Mouse (Mus musculus) embryonic facial prominence, embryonic 13.5 days (tissue): Measurements from ENCODE around the gene Sctr. TPM values are rescaled to one million over a fixed set of nuclear protein-coding genes. Genes with fewer than 3 reads are reported as not detected.

Source experiments
- ATAC-seq: fragments of 200-750 bp; cut with Nextera tagmentation; 2 replicates; pipeline ENCODE4 v1.8.0; 2017; ENCODE audit warnings: low read depth; ENCODE audit not compliant: insufficient number of reproducible peaks, insufficient read depth, low FRiP score, low TSS enrichment
- H3K27ac ChIP-seq: fragments of 300-500 bp; sonication (generic); 2 replicates; pipeline ENCODE4 v1.5.1; 2015; ENCODE audit warnings: moderate library complexity, mild to moderate bottlenecking, inconsistent platforms
- H3K27me3 ChIP-seq: fragments of 300-500 bp; sonication (generic); 2 replicates; pipeline ENCODE4 v1.6.1; 2015; ENCODE audit warnings: mild to moderate bottlenecking, inconsistent platforms
- H3K36me3 ChIP-seq: fragments of 300-500 bp; sonication (generic); 2 replicates; pipeline ENCODE4 v1.6.1; 2015; ENCODE audit warnings: mild to moderate bottlenecking, inconsistent platforms
- H3K4me1 ChIP-seq: fragments of 300-500 bp; sonication (generic); 2 replicates; pipeline ENCODE4 v1.6.1; 2015; ENCODE audit warnings: inconsistent platforms
- H3K4me2 ChIP-seq: fragments of 300-500 bp; sonication (generic); 2 replicates; pipeline ENCODE4 v1.6.1; 2015; ENCODE audit warnings: moderate library complexity, mild to moderate bottlenecking, inconsistent platforms
- H3K4me3 ChIP-seq: fragments of 300-500 bp; sonication (generic); 2 replicates; pipeline ENCODE4 v1.5.1; 2015; ENCODE audit warnings: mild to moderate bottlenecking, inconsistent platforms
- H3K9ac ChIP-seq: fragments of 300-500 bp; sonication (generic); 2 replicates; pipeline ENCODE4 v1.6.1; 2015; ENCODE audit warnings: mild to moderate bottlenecking, inconsistent platforms
- H3K9me3 ChIP-seq: fragments of 300-500 bp; sonication (generic); 2 replicates; pipeline ENCODE4 v1.6.1; 2016; ENCODE audit warnings: inconsistent platforms
- WGBS: fragments of 180-500 bp; shearing (Covaris S2); methylation state at CpG from one replicate; pipeline ENCODE4 v1.1.7; 2015; ENCODE audit warnings: mixed read lengths; 5-methylcytosine and 5-hydroxymethylcytosine counted together
- polyA plus RNA-seq: library from polyadenylated mRNA; unstranded; fragments of >200 nt; fragmentation: Nextera tagmentation; extraction: Ambion mirVana; gene quantifications from 2 replicates; pipeline ENCODE4 v1.2.1, GENCODE M21; 2015

Sctr gene
- polyA plus RNA-seq, 1 experiment from 2014 or later, result not detected

DNA sequence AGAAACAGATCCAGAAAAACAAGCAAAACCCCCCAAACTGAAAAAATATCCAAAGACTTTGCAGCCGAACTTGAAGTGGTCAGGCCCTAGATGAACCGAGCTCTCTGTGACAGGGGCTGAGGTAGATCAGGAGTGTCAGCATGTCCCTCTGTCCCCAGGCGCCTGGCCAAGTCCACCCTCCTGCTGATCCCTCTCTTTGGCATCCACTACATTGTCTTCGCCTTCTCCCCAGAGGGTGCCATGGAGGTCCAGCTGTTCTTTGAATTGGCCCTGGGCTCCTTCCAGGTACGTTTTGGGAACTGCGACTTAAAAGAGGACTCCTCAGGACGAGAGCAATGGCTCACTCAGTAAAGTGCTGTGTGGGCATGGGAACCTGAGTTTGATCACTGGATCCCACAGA lies 49.5 kb downstream of the Sctr start:
- Histone ChIP-seq H3K27me3 (no peaks in the 10 kb centered on the region), H3K4me3 (no peak overlapping the region), H3K36me3 (no peaks in the 10 kb centered on the region), H3K4me2 (no peak overlapping the region), H3K4me1 (peaks cover 7% of the 10 kb centered on the region), H3K9me3 (no peaks in the 10 kb centered on the region), H3K9ac (no peak overlapping the region), H3K27ac (peak overlapping the region; percentile 8; the same call in 1 of the 2 replicates)
- no peak for ATAC-seq
- WGBS, result 74% methylated on average over 7 of the region's 7 CpGs

DNA sequence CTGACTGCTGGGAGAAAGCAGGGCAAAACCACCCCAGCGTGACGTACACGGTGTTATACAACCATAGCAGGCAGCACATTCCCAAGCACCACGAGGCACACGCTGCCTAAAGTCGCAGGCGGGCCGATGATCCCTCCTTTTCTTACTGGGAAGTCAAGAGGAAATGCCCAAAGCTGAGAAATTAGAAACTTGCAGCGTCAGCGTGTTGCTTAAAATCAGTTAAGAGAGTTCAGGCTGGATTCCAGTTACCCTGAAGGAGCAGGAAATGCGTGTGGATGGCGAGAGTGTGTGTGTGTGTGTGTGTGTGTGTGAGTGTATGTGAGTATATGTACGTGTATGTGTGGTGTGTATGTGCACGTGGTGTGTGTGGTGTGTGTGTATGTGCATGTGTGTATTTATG lies 50.4 kb downstream of the Sctr start:
- Histone ChIP-seq H3K9ac (no peak overlapping the region), H3K27ac (no peak overlapping the region), H3K36me3 (no peaks in the 10 kb centered on the region), H3K4me3 (no peak overlapping the region), H3K27me3 (no peaks in the 10 kb centered on the region), H3K4me1 (peaks cover 7% of the 10 kb centered on the region), H3K4me2 (no peak overlapping the region), H3K9me3 (no peaks in the 10 kb centered on the region)
- no peak; the same call in 1 of the 2 replicates for ATAC-seq
- WGBS, result 42% methylated on average over 14 of the region's 14 CpGs

DNA sequence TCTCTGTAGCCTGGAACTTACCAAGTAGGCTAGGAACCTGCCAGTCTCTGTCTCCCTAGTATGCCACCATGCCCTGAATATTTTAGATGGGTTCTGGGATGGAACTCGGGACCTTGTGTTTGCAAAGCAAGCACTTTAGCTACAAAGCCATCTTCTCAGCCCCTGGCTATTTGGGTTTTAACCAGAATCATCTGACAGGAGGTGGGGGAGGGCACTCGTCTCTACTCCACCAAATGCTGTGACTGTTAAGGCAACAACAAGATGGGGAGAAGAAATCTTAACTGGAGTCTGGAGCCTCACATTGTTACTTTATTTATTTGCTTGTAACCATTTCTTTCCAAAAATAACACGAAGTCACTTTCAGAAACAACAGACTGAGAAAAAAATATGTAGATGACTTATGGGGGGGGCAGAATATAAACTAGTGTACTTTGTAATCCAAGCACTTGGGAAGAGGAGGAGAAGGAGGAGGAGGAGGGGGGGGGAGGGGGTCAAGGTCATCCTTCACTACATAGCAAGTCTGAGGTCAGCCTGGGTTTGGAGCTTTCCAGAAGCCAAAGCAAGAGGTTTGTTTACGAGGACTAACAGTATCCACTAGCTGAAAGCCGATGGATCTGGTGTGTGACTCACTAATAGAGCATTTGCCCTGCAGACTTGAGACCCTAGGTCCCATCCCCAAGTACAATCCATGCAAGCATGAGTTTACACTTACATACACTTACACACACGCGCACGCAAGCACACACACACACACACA lies 51.2 kb downstream of the Sctr start:
- Histone ChIP-seq H3K27ac (no peak overlapping the region), H3K4me3 (no peak overlapping the region), H3K9me3 (no peaks in the 10 kb centered on the region), H3K4me1 (peaks cover 7% of the 10 kb centered on the region), H3K36me3 (no peaks in the 10 kb centered on the region), H3K27me3 (no peaks in the 10 kb centered on the region), H3K4me2 (no peak overlapping the region), H3K9ac (no peak overlapping the region)
- 58% methylated on average over 8 of the region's 8 CpGs for WGBS
- no peak for ATAC-seq

DNA sequence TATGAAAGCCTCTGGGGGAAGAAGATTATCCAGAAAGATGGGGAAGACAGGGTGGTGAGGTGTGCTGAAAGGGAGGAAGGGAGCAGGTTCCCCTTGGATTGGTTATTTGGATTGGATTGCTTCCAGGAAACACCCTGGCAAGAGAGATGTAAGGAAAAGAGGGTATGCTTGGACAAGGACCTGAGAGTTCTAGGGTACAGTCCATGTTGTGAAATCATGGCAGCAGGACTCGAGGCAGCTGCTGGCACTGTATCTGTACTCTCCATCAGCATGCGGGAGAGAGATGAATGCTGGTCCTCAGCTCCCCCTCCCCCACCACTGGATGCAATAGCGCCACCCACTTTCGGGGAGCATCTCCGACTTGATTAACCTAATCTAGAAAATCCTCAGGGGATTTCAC lies 54.0 kb downstream of the Sctr start:
- Histone ChIP-seq H3K9me3 (no peaks in the 10 kb centered on the region), H3K36me3 (no peaks in the 10 kb centered on the region), H3K4me2 (no peak overlapping the region), H3K4me3 (no peak overlapping the region), H3K9ac (no peak overlapping the region), H3K27me3 (no peaks in the 10 kb centered on the region), H3K4me1 (peaks cover 7% of the 10 kb centered on the region), H3K27ac (no peak overlapping the region)
- WGBS, result 72% methylated on average over 5 of the region's 5 CpGs
- ATAC-seq, result no peak

DNA sequence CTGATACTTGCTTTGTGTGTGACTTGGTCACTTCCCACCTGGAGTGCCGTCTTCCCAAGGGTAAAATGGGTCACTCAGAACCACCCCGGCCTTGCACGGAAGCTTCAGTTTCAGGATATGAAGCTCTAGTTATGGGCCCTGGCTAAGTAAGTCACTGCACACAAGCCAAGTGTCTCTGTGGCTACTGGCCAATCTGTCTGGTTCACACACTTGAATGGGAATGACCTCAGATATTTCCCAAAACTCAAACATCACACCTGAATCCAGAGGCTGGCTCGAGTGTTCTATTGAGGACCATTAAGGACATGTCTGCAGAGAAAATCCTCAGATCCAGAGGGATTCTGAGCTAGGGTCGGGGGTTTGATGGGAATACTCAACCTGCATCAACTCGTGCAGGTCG lies 55.5 kb downstream of the Sctr start:
- Histone ChIP-seq H3K4me3 (no peak overlapping the region), H3K4me1 (peaks cover 5% of the 10 kb centered on the region), H3K27ac (no peak overlapping the region), H3K4me2 (no peak overlapping the region), H3K9ac (no peak overlapping the region), H3K9me3 (no peaks in the 10 kb centered on the region), H3K36me3 (no peaks in the 10 kb centered on the region), H3K27me3 (no peaks in the 10 kb centered on the region)
- WGBS, result 91% methylated on average over 7 of the region's 7 CpGs
- ATAC-seq, result no peak

DNA sequence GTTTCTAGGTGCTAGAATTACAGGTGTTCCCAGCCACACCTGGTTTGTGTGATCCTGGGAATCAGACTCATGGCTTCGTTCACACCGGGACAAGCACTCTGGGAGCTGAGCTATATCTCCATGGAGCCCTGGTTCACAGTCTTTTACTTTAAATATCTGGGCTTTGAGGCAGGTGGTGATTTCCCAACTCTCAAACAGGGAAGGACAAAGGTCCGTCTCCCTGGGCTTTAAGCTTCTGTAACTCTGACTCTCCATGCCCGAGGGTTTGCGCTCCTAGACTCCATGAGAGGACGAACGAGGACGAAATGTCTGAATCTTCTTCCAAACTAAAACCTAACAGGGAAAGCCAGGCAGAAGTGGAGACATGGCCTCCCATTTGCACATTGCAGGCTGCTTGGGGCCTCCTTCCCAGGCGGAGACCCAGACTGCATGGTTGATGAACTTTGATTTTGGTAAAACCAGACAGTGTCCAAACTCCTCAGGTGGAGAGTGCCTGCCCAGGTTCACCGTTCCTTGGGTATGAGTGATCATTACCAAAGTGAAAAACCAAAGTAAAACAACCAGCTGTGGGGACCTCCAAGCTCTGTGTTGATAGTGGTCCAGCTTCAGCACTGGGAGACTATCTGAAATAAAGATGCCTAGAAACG lies 57.5 kb downstream of the Sctr start:
- WGBS, result 87% methylated on average over 11 of the region's 11 CpGs
- H3K27me3 ChIP-seq, result no peaks in the 10 kb centered on the region

DNA sequence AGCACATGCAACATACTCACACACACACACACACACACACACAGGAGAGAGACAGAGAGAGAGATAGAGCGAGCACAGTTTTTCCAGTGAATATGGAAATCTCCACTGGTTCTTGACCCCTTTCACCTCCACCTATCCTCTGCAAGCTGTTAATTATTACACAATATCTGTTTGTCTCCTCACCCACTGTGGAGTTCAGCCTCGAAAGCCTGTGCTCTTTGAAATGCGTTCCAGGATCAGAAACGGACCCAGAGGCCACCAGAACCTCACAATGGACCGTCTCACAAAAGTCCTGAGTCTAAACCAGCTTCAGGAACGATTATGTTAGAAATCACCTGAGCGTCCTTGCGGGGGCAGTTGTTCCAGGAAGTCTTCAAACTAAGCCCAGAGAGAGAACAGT lies 59.5 kb downstream of the Sctr start:
- Histone ChIP-seq H3K9ac (no peak overlapping the region), H3K4me3 (no peak overlapping the region), H3K27me3 (no peaks in the 10 kb centered on the region), H3K36me3 (no peaks in the 10 kb centered on the region), H3K27ac (no peak overlapping the region), H3K4me1 (no peaks in the 10 kb centered on the region), H3K4me2 (no peak overlapping the region), H3K9me3 (no peaks in the 10 kb centered on the region)
- 86% methylated on average over 8 of the region's 8 CpGs for WGBS
- ATAC-seq, result no peak

More for the DNA sequence above, 57.5 kb downstream of the Sctr start:
- Histone ChIP-seq H3K4me3 (no peak overlapping the region), H3K36me3 (no peaks in the 10 kb centered on the region), H3K4me1 (no peaks in the 10 kb centered on the region), H3K9ac (no peak overlapping the region), H3K4me2 (no peak overlapping the region), H3K9me3 (no peaks in the 10 kb centered on the region), H3K27ac (no peak overlapping the region)
- ATAC-seq, result no peak

DNA sequence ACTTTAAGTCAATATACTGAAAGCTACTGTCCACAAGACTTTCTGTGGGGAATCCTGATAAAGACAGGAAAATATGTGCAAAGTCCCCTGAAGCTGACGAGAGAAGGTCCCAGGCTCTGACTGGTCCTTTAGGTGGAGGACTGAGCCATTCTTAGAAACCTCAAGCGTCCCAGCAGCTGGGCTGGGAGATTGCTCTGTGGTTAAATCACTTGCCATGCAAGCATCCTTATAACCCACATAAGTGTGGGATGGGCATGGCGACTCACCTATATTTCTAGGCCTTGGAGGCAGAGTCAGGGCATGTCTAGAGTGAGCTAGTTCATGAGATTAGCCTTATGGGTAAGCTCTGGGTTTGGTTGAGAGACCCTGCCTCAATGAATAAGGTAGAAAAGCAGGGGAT lies 59.9 kb downstream of the Sctr start:
- H3K9ac ChIP-seq, result no peak overlapping the region
- no peak overlapping the region for H3K4me3 ChIP-seq
- no peak overlapping the region for H3K4me2 ChIP-seq
- no peak overlapping the region for H3K27ac ChIP-seq
- ATAC-seq, result no peak
- H3K36me3 ChIP-seq, result no peaks in the 10 kb centered on the region
- H3K4me1 ChIP-seq, result no peaks in the 10 kb centered on the region
- no peaks in the 10 kb centered on the region for H3K9me3 ChIP-seq
- H3K27me3 ChIP-seq, result no peaks in the 10 kb centered on the region
- WGBS, result 86% methylated on average over 3 of the region's 3 CpGs

DNA sequence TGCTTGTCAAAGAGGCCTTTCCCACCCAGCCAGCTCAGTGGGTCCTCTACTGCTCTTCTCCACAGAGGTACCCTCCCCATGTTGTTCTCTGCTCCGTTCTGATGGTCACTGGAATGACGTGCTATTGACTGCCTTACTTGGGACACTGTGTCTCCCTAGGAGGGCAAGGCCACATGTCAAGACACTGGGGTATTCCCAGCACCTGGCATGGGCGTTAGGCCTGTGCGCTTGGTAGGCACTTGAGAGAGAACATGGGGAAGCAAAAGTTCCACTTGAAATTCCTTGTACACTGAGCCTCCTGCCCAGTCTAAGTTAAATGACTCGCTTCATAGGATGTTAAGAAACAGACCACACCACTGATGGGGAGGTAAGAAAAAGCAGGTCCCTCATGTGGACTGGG lies 62.4 kb downstream of the Sctr start:
- no peak overlapping the region for H3K4me2 ChIP-seq
- H3K27ac ChIP-seq, result no peak overlapping the region
- no peaks in the 10 kb centered on the region for H3K36me3 ChIP-seq
- peaks cover 16% of the 10 kb centered on the region for H3K4me1 ChIP-seq
- peaks cover 20% of the 10 kb centered on the region for H3K27me3 ChIP-seq
- no peak for ATAC-seq
- H3K9me3 ChIP-seq, result no peaks in the 10 kb centered on the region
- H3K4me3 ChIP-seq, result no peak overlapping the region
- 79% methylated on average over 5 of the region's 5 CpGs for WGBS
- H3K9ac ChIP-seq, result no peak overlapping the region

DNA sequence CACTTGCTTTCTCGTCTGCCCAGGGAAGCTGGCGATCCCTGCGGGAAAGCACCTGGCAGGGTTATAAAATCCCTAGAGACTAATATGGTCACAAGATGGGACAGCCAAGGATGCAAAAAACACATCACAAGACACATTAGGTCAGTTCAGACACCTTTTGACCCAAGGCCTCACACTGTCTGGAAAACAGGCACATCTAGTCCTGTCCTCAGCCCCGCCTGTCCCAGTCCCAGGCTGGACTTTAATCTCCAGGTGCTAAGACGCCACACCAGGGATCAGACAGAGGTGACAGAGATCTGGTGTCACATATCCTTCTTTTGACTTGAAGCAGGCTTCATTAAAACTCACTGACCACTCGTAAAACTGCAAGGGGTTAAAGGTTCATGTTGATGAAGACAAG lies 63.5 kb downstream of the Sctr start:
- H3K4me1 ChIP-seq, result peaks cover 19% of the 10 kb centered on the region
- no peaks in the 10 kb centered on the region for H3K9me3 ChIP-seq
- H3K4me2 ChIP-seq, result no peak overlapping the region
- peaks cover 30% of the 10 kb centered on the region for H3K27me3 ChIP-seq
- H3K9ac ChIP-seq, result no peak overlapping the region
- no peaks in the 10 kb centered on the region for H3K36me3 ChIP-seq
- no peak for ATAC-seq
- H3K4me3 ChIP-seq, result no peak overlapping the region
- WGBS, result 58% methylated on average over 6 of the region's 6 CpGs
- H3K27ac ChIP-seq, result no peak overlapping the region

DNA sequence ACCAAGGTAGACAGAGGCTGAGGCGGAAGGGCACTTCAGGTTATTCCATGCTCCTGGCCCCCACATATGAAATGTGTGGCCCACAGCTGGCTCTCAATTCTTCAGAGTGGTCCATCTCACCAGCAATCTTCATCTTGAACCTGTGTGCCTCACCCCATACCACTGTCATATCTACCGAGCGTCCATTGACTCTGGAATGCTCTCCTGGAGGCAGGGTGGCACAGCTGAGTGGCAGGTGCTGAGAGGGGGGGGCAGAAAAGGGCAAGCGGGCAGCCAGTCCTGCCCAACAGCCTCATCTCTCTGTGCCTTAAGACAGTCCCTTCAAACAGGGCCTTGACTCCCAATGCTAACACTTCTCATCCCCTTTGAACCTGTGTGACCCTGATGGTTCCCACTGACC lies 64.4 kb downstream of the Sctr start:
- Histone ChIP-seq H3K27me3 (peaks cover 37% of the 10 kb centered on the region), H3K36me3 (no peaks in the 10 kb centered on the region), H3K27ac (no peak overlapping the region), H3K4me3 (no peak overlapping the region), H3K4me2 (no peak overlapping the region), H3K4me1 (peaks cover 19% of the 10 kb centered on the region), H3K9ac (no peak overlapping the region), H3K9me3 (no peaks in the 10 kb centered on the region)
- no peak for ATAC-seq
- 86% methylated on average over 4 of the region's 4 CpGs for WGBS

DNA sequence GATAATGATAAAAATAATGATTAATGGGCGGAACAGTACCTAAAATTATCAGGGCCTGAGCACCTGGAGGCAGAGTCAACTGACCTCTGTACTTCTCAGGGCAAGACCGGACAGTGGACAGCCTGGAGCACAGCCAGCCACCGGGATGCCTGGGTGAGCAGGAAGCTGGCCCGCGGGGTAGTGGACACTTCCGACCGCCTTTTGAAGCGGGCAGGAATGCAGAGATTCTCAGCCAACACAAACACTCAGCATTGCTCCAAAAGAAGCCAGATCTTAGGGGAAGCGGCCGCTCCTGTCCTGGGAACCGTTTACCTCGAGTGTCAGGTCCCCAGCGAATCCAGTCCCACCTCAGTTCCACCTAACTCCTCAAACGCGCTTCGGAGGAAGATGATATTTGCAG lies 66.2 kb downstream of the Sctr start:
- Histone ChIP-seq H3K27me3 (peaks cover 37% of the 10 kb centered on the region), H3K4me2 (peak overlapping the region; percentile 89), H3K36me3 (no peaks in the 10 kb centered on the region), H3K27ac (no peak overlapping the region), H3K4me3 (peak overlapping the region; percentile 43), H3K9ac (peak overlapping the region; percentile 61), H3K4me1 (peaks cover 19% of the 10 kb centered on the region), H3K9me3 (no peaks in the 10 kb centered on the region)
- ATAC-seq, result no peak
- 6% methylated on average over 16 of the region's 16 CpGs for WGBS
